Mouse (Mus musculus): ENCODE results near the gene Cars2. TPM values are rescaled to one million over a fixed set of nuclear protein-coding genes. Genes with fewer than 3 reads are reported as not detected.

Cars2 gene
- total and polyA plus RNA-seq, 3 experiments: 45.6 to 67.1 (median 46.4) TPM

DNA sequence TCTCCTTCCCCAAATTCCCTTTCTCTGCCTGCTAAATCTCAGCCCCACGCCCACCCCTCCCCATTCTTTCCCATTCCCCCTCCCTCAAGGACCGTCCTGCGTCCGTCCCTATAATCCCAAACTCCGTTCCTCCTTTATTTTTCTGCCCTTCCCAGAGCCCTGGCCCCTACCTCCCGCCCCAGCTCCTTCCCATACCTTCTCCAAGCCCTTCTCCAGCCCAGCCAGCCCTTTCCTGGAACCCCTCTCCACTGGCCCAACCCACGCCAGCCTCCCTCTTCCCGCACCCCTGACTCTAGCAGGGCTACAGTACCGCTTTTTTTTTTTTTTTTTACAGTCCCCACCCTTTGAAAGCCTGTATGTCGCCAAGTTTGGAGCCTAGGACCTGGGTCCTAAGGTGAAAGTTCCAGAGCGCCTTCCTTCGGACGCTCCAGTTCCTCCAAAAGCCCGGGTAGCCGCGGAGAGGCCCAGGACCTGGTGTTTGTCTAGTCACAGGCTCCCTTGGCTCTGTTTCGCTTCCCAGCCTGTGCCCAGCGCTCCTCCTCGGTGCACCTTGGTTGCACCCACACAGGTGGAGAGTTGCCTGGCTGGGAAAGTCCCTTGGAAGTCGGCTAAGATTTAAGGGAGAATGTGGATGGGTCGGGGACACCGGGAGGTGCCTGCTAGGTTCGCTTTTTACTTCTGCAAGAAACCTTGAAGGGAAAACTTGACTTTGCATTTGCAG, 71.6 kb downstream of the Cars2 start:
- Histone ChIP-seq H3K4me1 (ENCODE audit: control insufficient read depth in 1 of 2, insufficient read depth in 2 of 2) (peaks cover 10 to 36% of the 10 kb centered on the region in 2 experiments), H3K36me3 (replicated peaks in 1 of 2; ENCODE audit: control insufficient read depth in 1 of 2, insufficient read depth in 1 of 2, low read length in 1 of 2) (peaks cover 0 to 2% of the 10 kb centered on the region in 2 experiments), H3K4me3 (replicated peaks in 1 of 3; ENCODE audit: low read depth in 2 of 3, low read length in 2 of 3, poor library complexity in 1 of 3) (no peak overlapping the region), H3K9me3 (replicated peaks; ENCODE audit: low read length) (no peaks in the 10 kb centered on the region), H3K9ac (ENCODE audit: insufficient read depth, low read depth) (no peak overlapping the region), H3K27me3 (replicated peaks) (peaks cover 41% of the 10 kb centered on the region), H3K4me2 (ENCODE audit: insufficient read depth, low read depth, poor library complexity, severe bottlenecking) (peak overlapping the region; percentile 46; the same call in 1 of the 2 replicates), H3K27ac (ENCODE audit: insufficient read depth, low read depth) (no peak overlapping the region), H3K79me2 (replicated peaks; ENCODE audit: control insufficient read depth, extremely low read depth, insufficient read depth, poor library complexity, severe bottlenecking) (peaks cover 15% of the 10 kb centered on the region; the same call in 1 of the 2 replicates)
- no peak for TF ChIP-seq MEF2A (IDR thresholded peaks at IDR 0.05; ENCODE audit: borderline replicate concordance, low read depth, low read length)
- TF ChIP-seq USF2 (conservative IDR thresholded peaks at IDR 0.05; ENCODE audit: low read depth, low read length): no peak
- TF ChIP-seq ELF1 (IDR thresholded peaks at IDR 0.05; ENCODE audit: low read depth, low read length): no peak
- no peak for TF ChIP-seq EP300 (IDR thresholded peaks at IDR 0.05; ENCODE audit: low read length)
- no peak for TF ChIP-seq MAZ (IDR thresholded peaks at IDR 0.05; ENCODE audit: low read depth, low read length)
- TF ChIP-seq CHD1 (IDR thresholded peaks at IDR 0.05; ENCODE audit: low read depth, low read length): no peak
- TF ChIP-seq ZNF384 (IDR thresholded peaks at IDR 0.05; ENCODE audit: low read depth, low read length): no peak
- TF ChIP-seq MAFK (IDR thresholded peaks at IDR 0.05; ENCODE audit: insufficient replicate concordance, low read length): no peak
- TF ChIP-seq TCF12 (IDR thresholded peaks at IDR 0.05; ENCODE audit: low read depth, low read length): no peak
- TF ChIP-seq IRF4 (IDR thresholded peaks at IDR 0.05; ENCODE audit: low read depth, low read length): no peak
- TF ChIP-seq NRF1 (IDR thresholded peaks at IDR 0.05; ENCODE audit: low read depth, low read length): no peak
- no peak for TF ChIP-seq ZMIZ1 (IDR thresholded peaks at IDR 0.05; ENCODE audit: low read depth, low read length)
- TF ChIP-seq PAX5 (IDR thresholded peaks at IDR 0.05; ENCODE audit: low read length): no peak
- in situ Hi-C loops (cut with MboI; ENCODE audit: low pct_ligation_motif_present, low pct_unique_long_range_greater_than_20kb, low sequenced_read_pairs) (no loop called here), dilution Hi-C loops (cut with MboI; ENCODE audit: extremely low pct_ligation_motif_present, extremely low pct_unique_long_range_greater_than_20kb, low sequenced_read_pairs) (no loop called here)
- no peak for DNase-seq (ENCODE audit: extremely low read depth)

DNA sequence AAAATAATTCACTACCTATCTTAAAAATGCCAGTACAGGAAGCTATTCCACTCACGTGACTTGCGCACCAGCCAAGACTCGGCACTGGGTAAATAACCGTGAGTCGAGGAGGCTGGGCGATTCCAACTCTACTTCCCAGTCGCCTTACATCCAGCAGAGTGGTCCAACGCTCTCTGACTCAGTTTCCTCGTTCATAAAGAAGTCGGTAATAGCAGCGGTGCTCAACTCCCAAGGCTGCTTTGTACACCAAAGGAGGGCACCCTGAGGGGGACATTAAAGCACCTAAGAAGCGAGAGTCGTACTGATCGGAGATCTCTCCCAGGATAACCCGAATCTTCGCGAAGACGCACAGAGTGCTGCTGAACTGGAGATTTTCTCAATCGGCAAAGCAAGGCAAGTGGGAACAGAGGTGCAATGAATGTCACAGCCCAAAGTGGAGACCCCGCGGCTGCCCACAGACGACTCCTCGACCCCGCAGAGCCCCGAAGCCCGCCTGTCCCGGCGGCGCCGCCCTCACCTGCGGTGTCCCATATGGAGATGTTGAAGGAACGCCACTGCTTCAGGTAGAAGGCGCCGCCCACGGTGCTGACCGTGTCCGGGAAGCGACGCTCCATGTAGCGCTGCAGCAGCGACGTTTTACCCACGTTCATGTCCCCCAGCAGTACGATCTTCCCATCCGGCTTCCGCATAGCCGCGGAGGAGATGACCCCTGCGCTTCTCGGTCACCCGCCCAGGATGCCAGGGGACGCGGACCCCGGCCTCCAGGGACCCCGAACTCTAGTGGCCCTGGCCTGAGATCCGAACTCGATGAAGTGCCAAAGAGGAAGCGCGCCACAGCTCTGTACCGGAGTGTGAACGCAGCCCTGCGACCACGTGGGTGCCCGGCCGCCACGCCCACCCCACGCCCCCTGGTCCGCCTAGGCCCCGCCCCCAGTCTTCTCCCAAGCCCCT, 72.5 kb downstream of the Cars2 start, which contains the start of gene Rab20:
Gene Rab20 (minus strand): TSS at position 900 of the 951 bp plus-strand sequence.
- TF ChIP-seq TBP (conservative IDR thresholded peaks at IDR 0.05; ENCODE audit: low read depth, low read length) (no peak), MAZ (IDR thresholded peaks at IDR 0.05; ENCODE audit: low read depth, low read length) (no peak), BHLHE40 (IDR thresholded peaks at IDR 0.05; ENCODE audit: low read depth, low read length) (peak; percentile 97), SIN3A (IDR thresholded peaks at IDR 0.05; ENCODE audit: low read length) (peak; percentile 69), EP300 (IDR thresholded peaks at IDR 0.05; ENCODE audit: low read length) (no peak), ELF1 (IDR thresholded peaks at IDR 0.05; ENCODE audit: low read depth, low read length) (peak; percentile 56), UBTF (IDR thresholded peaks at IDR 0.05; ENCODE audit: low read depth, low read length) (0 out of 2 replicates have a peak, but pooled peaks have one; percentile 60), NELFE (IDR thresholded peaks at IDR 0.05; ENCODE audit: low read depth, low read length) (peak; percentile 62; the same call in 1 of the 2 replicates), POLR2A (IDR thresholded peaks at IDR 0.05; ENCODE audit: low read depth, low read length) (peak; percentile 63), JUN (IDR thresholded peaks at IDR 0.05; ENCODE audit: insufficient read depth, low read depth, low read length) (no peak), TCF12 (IDR thresholded peaks at IDR 0.05; ENCODE audit: low read depth, low read length) (peak; percentile 58), HCFC1 (IDR thresholded peaks at IDR 0.05; ENCODE audit: low read depth, low read length) (no peak; the same call in 1 of the 2 replicates), USF1 (IDR thresholded peaks at IDR 0.05; ENCODE audit: low read depth, low read length) (peak; percentile 77), NRF1 (IDR thresholded peaks at IDR 0.05; ENCODE audit: low read depth, low read length) (0 out of 2 replicates have a peak, but pooled peaks have one; percentile 31), MEF2A (IDR thresholded peaks at IDR 0.05; ENCODE audit: borderline replicate concordance, low read depth, low read length) (0 out of 2 replicates have a peak, but pooled peaks have one; percentile 43), MXI1 (IDR thresholded peaks at IDR 0.05; ENCODE audit: low read depth, low read length) (peak; percentile 95), USF2 (conservative IDR thresholded peaks at IDR 0.05; ENCODE audit: low read depth, low read length) (peak; percentile 71), MAX (IDR thresholded peaks at IDR 0.05; ENCODE audit: low read length) (peak; percentile 83)
- dilution Hi-C loops (cut with MboI; ENCODE audit: extremely low pct_ligation_motif_present, extremely low pct_unique_long_range_greater_than_20kb, low sequenced_read_pairs) (no loop called here), in situ Hi-C loops (cut with MboI; ENCODE audit: low pct_ligation_motif_present, low pct_unique_long_range_greater_than_20kb, low sequenced_read_pairs) (no loop called here)
- Histone ChIP-seq H3K27ac (ENCODE audit: insufficient read depth, low read depth) (no peak within 1 kb of the TSS), H3K4me1 (ENCODE audit: control insufficient read depth in 1 of 2, insufficient read depth in 2 of 2) (peaks cover 14 to 36% of the 10 kb centered on the region in 2 experiments), H3K4me2 (ENCODE audit: insufficient read depth, low read depth, poor library complexity, severe bottlenecking) (peak within 1 kb of the TSS; percentile 89), H3K27me3 (replicated peaks) (peaks cover 37% of the 10 kb centered on the region), H3K36me3 (replicated peaks in 1 of 2; ENCODE audit: control insufficient read depth in 1 of 2, insufficient read depth in 1 of 2, low read length in 1 of 2) (peaks cover 0 to 9% of the 10 kb centered on the region in 2 experiments), H3K4me3 (replicated peaks in 1 of 3; ENCODE audit: low read depth in 2 of 3, low read length in 2 of 3, poor library complexity in 1 of 3) (peak within 1 kb of the TSS; percentile 68 to 80 (median 71)), H3K9me3 (replicated peaks; ENCODE audit: low read length) (no peaks in the 10 kb centered on the region), H3K9ac (ENCODE audit: insufficient read depth, low read depth) (peak within 1 kb of the TSS; percentile 76), H3K79me2 (replicated peaks; ENCODE audit: control insufficient read depth, extremely low read depth, insufficient read depth, poor library complexity, severe bottlenecking) (peaks cover 15% of the 10 kb centered on the region; the same call in 1 of the 2 replicates)
- DNase-seq (ENCODE audit: extremely low read depth): peak; percentile 61

All from CH12.LX (cell line).